Mouse (Mus musculus) hindbrain, embryonic 12.5 days (tissue): ENCODE data around the gene Akr1c14. TPM values are rescaled to one million over a fixed set of nuclear protein-coding genes. Genes with fewer than 3 reads are reported as not detected.

Source experiments
- ATAC-seq: fragments of 200-750 bp; cut with Nextera tagmentation; 2 replicates; pipeline ENCODE4 v1.8.0; 2017; ENCODE audit warnings: moderate TSS enrichment; ENCODE audit not compliant: low FRiP score
- H3K27ac ChIP-seq: fragments of 300-500 bp; sonication (generic); 2 replicates; pipeline ENCODE4 v1.5.1; 2016; ENCODE audit warnings: mild to moderate bottlenecking
- H3K27me3 ChIP-seq: fragments of 300-500 bp; sonication (generic); 2 replicates; pipeline ENCODE4 v1.6.1; 2016; ENCODE audit warnings: mild to moderate bottlenecking
- H3K36me3 ChIP-seq: fragments of 300-500 bp; sonication (generic); 2 replicates; pipeline ENCODE4 v1.6.1; 2016; ENCODE audit warnings: mild to moderate bottlenecking
- H3K4me1 ChIP-seq: fragments of 300-500 bp; sonication (generic); 2 replicates; pipeline ENCODE4 v1.6.1; 2016
- H3K4me2 ChIP-seq: fragments of 300-500 bp; sonication (generic); replicated peaks from 2 replicates; pipeline ENCODE4 v1.6.1; 2016; ENCODE audit warnings: mild to moderate bottlenecking
- H3K4me3 ChIP-seq: fragments of 300-500 bp; sonication (generic); 2 replicates; pipeline ENCODE4 v1.5.1; 2016; ENCODE audit warnings: mild to moderate bottlenecking
- H3K9ac ChIP-seq: fragments of 300-500 bp; sonication (generic); 2 replicates; pipeline ENCODE4 v1.6.1; 2016; ENCODE audit warnings: mild to moderate bottlenecking, moderate library complexity
- H3K9me3 ChIP-seq: fragments of 300-500 bp; sonication (generic); replicated peaks from 2 replicates; pipeline ENCODE4 v1.6.1; 2016; ENCODE audit warnings: mild to moderate bottlenecking
- WGBS: fragments of 180-500 bp; shearing (Covaris S2); methylation state at CpG from one replicate; pipeline ENCODE4 v1.1.7; 2016; 5-methylcytosine and 5-hydroxymethylcytosine counted together
- polyA plus RNA-seq: library from polyadenylated mRNA; unstranded; fragments of >200 nt; fragmentation: Nextera tagmentation; extraction: Ambion mirVana; gene quantifications from 2 replicates; pipeline ENCODE4 v1.2.1, GENCODE M21; 2016

Gene Akr1c14
- polyA plus RNA-seq, 1 experiment from 2014 or later: 0.25 TPM

DNA sequence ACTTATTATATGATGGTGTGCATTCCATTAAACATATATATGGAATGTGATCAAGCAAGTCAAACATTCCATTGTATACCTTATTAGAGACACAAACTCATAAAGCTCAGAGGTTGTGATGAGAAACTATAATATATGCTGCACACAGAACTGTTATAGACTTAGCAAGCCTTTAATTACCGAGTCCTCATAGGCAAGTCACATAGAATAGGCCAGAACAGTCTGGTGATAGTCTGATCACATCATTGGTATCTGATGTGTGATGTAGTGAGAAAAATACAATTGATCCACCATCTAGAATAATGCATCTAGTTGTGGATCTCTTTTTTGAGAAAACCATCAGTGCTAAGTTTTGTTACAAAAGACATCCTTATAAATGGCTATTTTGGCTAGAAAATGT lies 82.5 kb downstream of the Akr1c14 start:
- Histone ChIP-seq H3K27me3 (no peaks in the 10 kb centered on the region), H3K9ac (no peak overlapping the region), H3K4me2 (no peak overlapping the region), H3K4me1 (no peaks in the 10 kb centered on the region), H3K4me3 (no peak overlapping the region), H3K9me3 (no peaks in the 10 kb centered on the region), H3K27ac (no peak overlapping the region), H3K36me3 (no peaks in the 10 kb centered on the region)
- WGBS: 77% methylated on average over 1 of the region's 1 CpGs
- no peak for ATAC-seq

DNA sequence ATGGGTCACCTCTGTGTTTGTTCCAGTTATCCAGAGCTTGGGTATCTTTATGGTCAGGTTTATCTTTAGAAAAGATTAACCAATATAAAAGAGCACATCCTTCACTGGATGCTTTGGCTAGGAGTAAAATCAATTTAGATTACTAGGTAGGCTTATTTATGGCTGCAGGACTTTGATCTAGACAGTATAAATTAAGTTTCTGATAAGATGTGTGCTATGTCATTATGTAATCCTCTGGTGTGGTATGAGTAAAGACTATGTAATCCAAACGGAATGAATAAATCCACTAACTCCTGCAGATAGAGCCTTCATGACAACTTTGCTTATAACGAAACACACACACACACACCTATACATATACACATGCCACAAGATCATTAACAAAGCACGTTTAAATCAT lies 82.9 kb downstream of the Akr1c14 start:
- no peak for ATAC-seq
- no peaks in the 10 kb centered on the region for H3K27me3 ChIP-seq
- H3K9ac ChIP-seq: no peak overlapping the region
- H3K36me3 ChIP-seq: no peaks in the 10 kb centered on the region
- WGBS: 76% methylated on average over 3 of the region's 3 CpGs
- H3K4me1 ChIP-seq: no peaks in the 10 kb centered on the region
- no peaks in the 10 kb centered on the region for H3K9me3 ChIP-seq
- no peak overlapping the region for H3K4me3 ChIP-seq
- H3K27ac ChIP-seq: no peak overlapping the region
- H3K4me2 ChIP-seq: no peak overlapping the region

DNA sequence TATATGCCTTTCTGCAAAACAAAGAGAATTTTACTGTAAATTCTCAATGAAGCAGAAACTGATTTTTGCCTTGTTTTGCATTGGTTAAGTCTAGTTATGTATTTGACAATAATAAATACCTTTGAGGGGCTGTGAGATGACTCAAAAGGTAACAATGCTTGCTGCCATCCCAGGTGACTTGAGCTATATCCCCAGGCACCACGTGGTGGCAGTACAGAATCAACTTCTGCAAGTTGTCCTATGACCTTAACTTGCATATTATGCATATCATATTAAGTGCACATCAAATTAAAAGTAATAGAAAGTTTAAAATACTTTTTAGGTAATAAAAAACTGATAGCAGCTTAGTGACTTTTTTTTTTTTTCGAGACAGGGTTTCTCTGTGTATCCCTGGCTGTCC lies 84.3 kb downstream of the Akr1c14 start:
- Histone ChIP-seq H3K4me3 (no peak overlapping the region), H3K27me3 (no peaks in the 10 kb centered on the region), H3K27ac (no peak overlapping the region), H3K9ac (no peak overlapping the region), H3K4me1 (no peaks in the 10 kb centered on the region), H3K9me3 (no peaks in the 10 kb centered on the region), H3K36me3 (no peaks in the 10 kb centered on the region), H3K4me2 (no peak overlapping the region)
- ATAC-seq: no peak
- 45% methylated on average over 2 of the region's 2 CpGs for WGBS

Other genes with a start within 250 kb of the Akr1c14 start
- 0.16 TPM in 1 of 2 replicates, not detected in the other for gene Calml3, start 244.7 kb upstream of the Akr1c14 start, polyA plus RNA-seq
- not detected in 2 replicates for gene Calm4, start 211.3 kb upstream of the Akr1c14 start, polyA plus RNA-seq
- not detected in 2 replicates for gene Calm5, start 194.8 kb upstream of the Akr1c14 start, polyA plus RNA-seq
- gene Net1, start 130.8 kb upstream of the Akr1c14 start, polyA plus RNA-seq: 38.0 and 56.8 TPM in 2 replicates
- not detected in 2 replicates for gene Tubal3, start 130.7 kb upstream of the Akr1c14 start, polyA plus RNA-seq
- gene Ucn3, start 103.7 kb upstream of the Akr1c14 start, polyA plus RNA-seq: not detected in 2 replicates
- not detected in 2 replicates for gene Akr1c18, start 101.6 kb downstream of the Akr1c14 start, polyA plus RNA-seq
- 2.0 and 2.1 TPM in 2 replicates for gene Akr1c13, start 142.1 kb downstream of the Akr1c14 start, polyA plus RNA-seq
- gene Akr1c19, start 179.7 kb downstream of the Akr1c14 start, polyA plus RNA-seq: 1.3 and 2.2 TPM in 2 replicates
- gene Akr1c12, start 230.4 kb downstream of the Akr1c14 start, polyA plus RNA-seq: 0.25 TPM in 1 of 2 replicates, not detected in the other